Mouse (Mus musculus): Measurements from ENCODE around the gene Tnip2.

Tnip2 gene

GRCm38 (mm10) chr5:34513466-34514217 is at the start of gene Tnip2:
Tnip2 (minus strand) TSS chr5:34513991.
- in situ Hi-C loops (cut with MboI; ENCODE audit: low pct_unique_long_range_greater_than_20kb in 1 of 2, low sequenced_read_pairs in 2 of 2, unreplicated experiment in 1 of 2) = no loop called here

- in situ Hi-C loops (cut with MboI; ENCODE audit: low pct_unique_long_range_greater_than_20kb in 1 of 2, low sequenced_read_pairs in 2 of 2, unreplicated experiment in 1 of 2) = no loop called here
Observed at GRCm38 (mm10) chr5:34551821-34552220, 38.0 kb upstream of the Tnip2 start.

- in situ Hi-C loops (cut with MboI; ENCODE audit: low pct_unique_long_range_greater_than_20kb in 1 of 2, low sequenced_read_pairs in 2 of 2, unreplicated experiment in 1 of 2) = no loop called here
Observed at GRCm38 (mm10) chr5:34550251-34550650, 36.5 kb upstream of the Tnip2 start.

GRCm38 (mm10) chr5:34549483-34550221 is 35.9 kb upstream of the Tnip2 start:
- in situ Hi-C loops (cut with MboI; ENCODE audit: low pct_unique_long_range_greater_than_20kb in 1 of 2, low sequenced_read_pairs in 2 of 2, unreplicated experiment in 1 of 2) = loop anchor here (5.0 to 25.0 kb wide), 2 partner anchors 88 kb away; partner anchors contain the start of gene Mfsd10 (in 2 of the 2)

GRCm38 (mm10) chr5:34549135-34549482 is 35.3 kb upstream of the Tnip2 start:
- in situ Hi-C loops (cut with MboI; ENCODE audit: low pct_unique_long_range_greater_than_20kb in 1 of 2, low sequenced_read_pairs in 2 of 2, unreplicated experiment in 1 of 2) = loop anchor here (5.0 to 25.0 kb wide), 2 partner anchors 88 kb away; partner anchors contain the start of gene Mfsd10 (in 2 of the 2)

- in situ Hi-C loops (cut with MboI; ENCODE audit: low pct_unique_long_range_greater_than_20kb in 1 of 2, low sequenced_read_pairs in 2 of 2, unreplicated experiment in 1 of 2) = loop anchor here (5.0 to 25.0 kb wide), 2 partner anchors 90 kb away; partner anchors contain the start of gene Mfsd10 (in 2 of the 2)
Observed at GRCm38 (mm10) chr5:34547410-34547809, 33.6 kb upstream of the Tnip2 start.

GRCm38 (mm10) chr5:34543114-34543513 is 29.3 kb upstream of the Tnip2 start:
- in situ Hi-C loops (cut with MboI; ENCODE audit: low pct_unique_long_range_greater_than_20kb in 1 of 2, low sequenced_read_pairs in 2 of 2, unreplicated experiment in 1 of 2) = loop anchor here in 1 of 2 experiments (25.0 kb wide), 1 partner anchor 94 kb away; the partner anchor contains the start of gene Mfsd10

- in situ Hi-C loops (cut with MboI; ENCODE audit: low pct_unique_long_range_greater_than_20kb in 1 of 2, low sequenced_read_pairs in 2 of 2, unreplicated experiment in 1 of 2) = loop anchor here in 1 of 2 experiments (25.0 kb wide), 1 partner anchor 95 kb away; the partner anchor contains the start of gene Mfsd10
Observed at GRCm38 (mm10) chr5:34542166-34542565, 28.4 kb upstream of the Tnip2 start.

- in situ Hi-C loops (cut with MboI; ENCODE audit: low pct_unique_long_range_greater_than_20kb in 1 of 2, low sequenced_read_pairs in 2 of 2, unreplicated experiment in 1 of 2) = loop anchor here in 1 of 2 experiments (25.0 kb wide), 1 partner anchor 98 kb away; the partner anchor contains the start of gene Mfsd10
Observed at GRCm38 (mm10) chr5:34539121-34539520, 25.3 kb upstream of the Tnip2 start.

GRCm38 (mm10) chr5:34538527-34538926 is 24.7 kb upstream of the Tnip2 start:
- in situ Hi-C loops (cut with MboI; ENCODE audit: low pct_unique_long_range_greater_than_20kb in 1 of 2, low sequenced_read_pairs in 2 of 2, unreplicated experiment in 1 of 2) = loop anchor here in 1 of 2 experiments (25.0 kb wide), 1 partner anchor 99 kb away; the partner anchor contains the start of gene Mfsd10

- in situ Hi-C loops (cut with MboI; ENCODE audit: low pct_unique_long_range_greater_than_20kb in 1 of 2, low sequenced_read_pairs in 2 of 2, unreplicated experiment in 1 of 2) = loop anchor here in 1 of 2 experiments (25.0 kb wide), 1 partner anchor 99 kb away; the partner anchor contains the start of gene Mfsd10
Observed at GRCm38 (mm10) chr5:34538079-34538478, 24.3 kb upstream of the Tnip2 start.

GRCm38 (mm10) chr5:34535831-34536230 is 22.0 kb upstream of the Tnip2 start:
- in situ Hi-C loops (cut with MboI; ENCODE audit: low pct_unique_long_range_greater_than_20kb in 1 of 2, low sequenced_read_pairs in 2 of 2, unreplicated experiment in 1 of 2) = loop anchor here in 1 of 2 experiments (25.0 kb wide), 1 partner anchor 101 kb away; the partner anchor contains the start of gene Mfsd10

GRCm38 (mm10) chr5:34534776-34535581 is 21.2 kb upstream of the Tnip2 start:
- in situ Hi-C loops (cut with MboI; ENCODE audit: low pct_unique_long_range_greater_than_20kb in 1 of 2, low sequenced_read_pairs in 2 of 2, unreplicated experiment in 1 of 2) = loop anchor here in 1 of 2 experiments (25.0 kb wide), 1 partner anchor 102 kb away; the partner anchor contains the start of gene Mfsd10

- in situ Hi-C loops (cut with MboI; ENCODE audit: low pct_unique_long_range_greater_than_20kb in 1 of 2, low sequenced_read_pairs in 2 of 2, unreplicated experiment in 1 of 2) = loop anchor here in 1 of 2 experiments (25.0 kb wide), 1 partner anchor 103 kb away; the partner anchor contains the start of gene Mfsd10
Observed at GRCm38 (mm10) chr5:34533820-34534219, 20.0 kb upstream of the Tnip2 start.

- in situ Hi-C loops (cut with MboI; ENCODE audit: low pct_unique_long_range_greater_than_20kb in 1 of 2, low sequenced_read_pairs in 2 of 2, unreplicated experiment in 1 of 2) = loop anchor here in 1 of 2 experiments (25.0 kb wide), 1 partner anchor 104 kb away; the partner anchor contains the start of gene Mfsd10
Observed at GRCm38 (mm10) chr5:34533066-34533465, 19.3 kb upstream of the Tnip2 start.

- in situ Hi-C loops (cut with MboI; ENCODE audit: low pct_unique_long_range_greater_than_20kb in 1 of 2, low sequenced_read_pairs in 2 of 2, unreplicated experiment in 1 of 2) = loop anchor here in 1 of 2 experiments (25.0 kb wide), 1 partner anchor 107 kb away; the partner anchor contains the start of gene Mfsd10
Observed at GRCm38 (mm10) chr5:34530687-34531086, 16.9 kb upstream of the Tnip2 start.

- in situ Hi-C loops (cut with MboI; ENCODE audit: low pct_unique_long_range_greater_than_20kb in 1 of 2, low sequenced_read_pairs in 2 of 2, unreplicated experiment in 1 of 2) = loop anchor here in 1 of 2 experiments (25.0 kb wide), 1 partner anchor 107 kb away; the partner anchor contains the start of gene Mfsd10
Observed at GRCm38 (mm10) chr5:34530116-34530515, 16.3 kb upstream of the Tnip2 start.

GRCm38 (mm10) chr5:34528724-34529123 is 14.9 kb upstream of the Tnip2 start:
- in situ Hi-C loops (cut with MboI; ENCODE audit: low pct_unique_long_range_greater_than_20kb in 1 of 2, low sequenced_read_pairs in 2 of 2, unreplicated experiment in 1 of 2) = loop anchor here in 1 of 2 experiments (25.0 kb wide), 1 partner anchor 109 kb away; the partner anchor contains the start of gene Mfsd10
